Mouse (Mus musculus) right cerebral cortex, postnatal 10 days (tissue): Measurements from ENCODE around the gene Dhx16.

ENCODE experiments used
- DNase-seq, 2 experiments: peaks; one replicate each; pipeline ENCODE4 v3.0.0; 2021; ENCODE audit warnings: low spot score in 2 of 2

The Dhx16 gene

DNA sequence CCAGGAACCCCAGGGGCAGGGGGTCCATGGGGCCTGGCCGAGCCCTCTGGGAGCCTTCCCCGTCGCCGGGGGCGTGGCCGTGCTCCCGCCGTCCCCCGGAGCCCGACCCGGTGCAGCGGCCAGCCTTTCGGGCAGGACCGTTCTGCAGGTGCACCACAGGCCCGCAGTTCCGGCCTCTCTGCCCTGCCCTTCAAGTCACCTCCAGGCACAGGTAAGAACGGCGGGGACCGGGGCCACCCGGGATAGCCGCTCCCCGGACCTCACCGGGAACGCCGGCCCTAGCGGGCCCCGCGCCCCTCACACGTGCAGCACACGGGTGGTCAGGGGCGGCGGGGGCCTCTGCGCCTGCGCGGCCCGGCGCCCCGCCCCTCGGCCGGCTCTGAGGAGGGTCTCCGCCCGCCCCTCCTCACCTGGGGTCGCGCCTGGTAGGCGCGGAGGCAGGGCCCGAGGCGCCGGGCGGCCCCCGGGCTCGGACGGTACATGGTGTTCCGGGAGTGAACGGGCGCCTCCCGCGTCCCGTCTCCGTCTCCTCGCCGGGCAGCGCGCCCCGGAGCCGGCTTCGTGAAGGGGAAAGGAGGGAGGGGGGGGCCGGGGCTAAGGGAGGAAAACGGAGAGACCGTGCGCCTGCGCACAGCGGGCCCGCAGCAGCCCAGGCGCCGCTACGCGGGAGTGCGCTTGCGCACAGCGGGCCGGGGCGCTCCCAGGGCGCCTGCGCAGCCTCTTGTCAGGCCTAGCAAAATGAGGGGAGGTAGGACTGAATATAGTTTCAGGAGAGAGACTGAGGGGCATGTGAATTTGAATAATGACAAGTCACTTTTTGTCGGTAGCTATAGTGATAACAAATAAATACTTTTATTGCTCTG lies 17.4 kb downstream of the Dhx16 start, which contains the start of gene 2310061I04Rik:
Gene 2310061I04Rik, minus strand, starts transcription at position 651 of the 863 bp plus-strand sequence.
- peak; percentile 93 to 95 for DNase-seq

DNA sequence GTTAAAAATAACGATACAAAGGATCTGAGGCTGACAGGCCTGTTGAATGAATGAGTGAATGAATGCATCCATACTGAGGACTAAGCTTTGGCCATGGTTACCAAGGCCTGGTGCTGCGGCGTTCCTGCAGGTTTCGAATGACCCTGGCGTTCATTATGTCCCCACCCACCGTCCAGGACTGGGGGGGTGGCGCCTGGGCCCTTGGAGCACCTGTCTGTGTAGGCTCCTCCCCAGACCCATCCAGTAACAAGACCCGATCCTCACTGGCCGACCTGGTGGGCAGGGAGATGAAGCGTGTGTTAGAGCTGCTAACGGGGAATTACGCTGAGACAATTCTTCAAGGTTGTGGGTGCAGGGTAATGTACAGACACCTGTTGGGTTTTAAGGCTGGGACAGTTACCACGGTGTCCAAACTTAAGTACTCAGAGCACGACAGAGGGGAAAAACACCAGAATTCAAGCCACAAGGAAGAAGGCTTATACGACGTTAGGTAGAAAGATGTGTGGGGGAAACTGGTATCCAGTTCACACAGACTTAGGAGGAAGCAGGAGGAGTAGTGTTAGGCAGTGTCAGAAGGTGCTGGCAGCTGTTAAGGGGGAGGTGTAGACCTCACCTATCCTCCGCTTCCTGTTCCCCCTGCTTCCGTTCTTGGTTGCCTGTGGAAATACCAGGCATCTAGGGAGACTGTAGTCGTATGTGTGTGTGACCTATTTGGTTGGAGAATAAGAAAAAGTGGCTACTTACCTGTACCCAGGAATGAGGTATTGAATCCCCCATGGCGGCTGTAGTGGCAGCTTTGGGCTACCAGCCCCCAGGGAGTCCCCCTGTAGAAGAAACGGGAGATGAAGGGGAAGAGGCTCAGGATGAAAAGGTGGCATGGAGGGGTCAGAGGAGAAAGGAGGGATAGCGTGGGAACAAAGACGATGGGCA lies 18.3 kb downstream of the Dhx16 start:
- no peak for DNase-seq

DNA sequence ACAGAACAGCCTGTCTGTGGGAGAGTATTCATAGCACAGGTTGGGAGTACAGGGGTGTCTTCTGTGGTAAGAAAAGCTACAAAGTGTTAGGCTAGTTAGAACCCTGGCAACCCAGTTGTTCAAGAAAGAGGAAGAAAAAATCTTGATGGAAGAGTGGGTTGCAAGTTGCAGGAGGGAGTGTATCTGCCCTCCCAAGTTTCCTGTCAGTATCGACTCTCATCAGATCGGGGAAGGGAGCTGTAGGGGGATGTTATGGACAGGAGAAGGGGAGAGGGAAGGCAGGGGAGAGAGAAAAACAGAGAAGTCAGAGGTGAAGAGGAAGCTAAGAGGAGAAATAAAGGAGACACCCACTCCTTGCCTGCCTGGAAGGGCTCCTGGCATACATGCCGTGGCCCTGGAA lies 21.0 kb downstream of the Dhx16 start:
- DNase-seq = no peak

DNA sequence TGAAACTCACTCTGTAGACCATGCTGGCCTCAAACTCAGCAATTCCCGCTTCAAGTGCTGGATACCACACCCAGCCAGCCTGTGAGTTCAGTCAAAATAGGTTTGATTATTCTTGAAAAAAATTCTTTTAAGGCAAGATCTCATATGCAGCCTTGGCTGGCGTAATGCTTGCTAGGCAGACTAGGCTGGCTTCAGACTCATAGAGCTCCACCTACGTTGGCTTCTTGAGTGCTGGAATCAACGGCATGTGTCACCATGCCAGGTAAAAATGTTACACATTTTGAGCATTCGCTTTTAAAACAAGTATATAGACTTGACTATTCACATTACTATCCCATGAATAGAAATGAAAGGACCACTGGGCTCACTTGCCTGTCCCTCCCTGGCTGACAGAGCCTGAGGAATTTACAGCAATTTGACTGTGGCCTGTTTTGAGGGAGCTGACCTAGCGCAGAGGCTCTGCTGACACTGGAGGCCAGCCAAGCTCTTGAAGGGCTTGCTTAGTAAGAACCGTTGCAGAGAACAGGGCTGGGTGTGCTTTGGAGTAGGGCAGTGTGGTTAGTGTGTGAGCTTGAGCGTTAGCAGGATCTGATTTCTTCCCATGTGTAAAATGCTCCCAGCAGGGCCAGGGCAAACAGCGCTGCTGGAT lies 23.8 kb downstream of the Dhx16 start:
- no peak for DNase-seq

DNA sequence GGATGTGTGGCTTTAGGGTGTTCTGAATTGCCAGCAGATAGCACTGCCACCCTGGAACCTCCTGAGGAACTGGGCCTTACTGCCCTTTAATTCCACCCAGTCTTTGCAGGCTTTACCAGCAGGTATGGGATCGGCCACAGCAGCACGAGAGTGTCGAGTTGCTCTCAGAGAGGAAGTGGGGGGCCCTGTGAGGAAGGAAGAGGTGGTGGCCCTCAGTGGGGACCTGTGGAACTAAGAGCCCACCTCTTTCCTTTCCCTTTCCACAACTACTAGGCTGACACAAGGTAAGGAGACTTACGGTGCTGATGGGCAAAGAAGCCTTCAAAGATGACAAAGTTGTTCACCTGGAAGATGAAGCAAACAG lies 24.4 kb downstream of the Dhx16 start:
- DNase-seq = no peak

DNA sequence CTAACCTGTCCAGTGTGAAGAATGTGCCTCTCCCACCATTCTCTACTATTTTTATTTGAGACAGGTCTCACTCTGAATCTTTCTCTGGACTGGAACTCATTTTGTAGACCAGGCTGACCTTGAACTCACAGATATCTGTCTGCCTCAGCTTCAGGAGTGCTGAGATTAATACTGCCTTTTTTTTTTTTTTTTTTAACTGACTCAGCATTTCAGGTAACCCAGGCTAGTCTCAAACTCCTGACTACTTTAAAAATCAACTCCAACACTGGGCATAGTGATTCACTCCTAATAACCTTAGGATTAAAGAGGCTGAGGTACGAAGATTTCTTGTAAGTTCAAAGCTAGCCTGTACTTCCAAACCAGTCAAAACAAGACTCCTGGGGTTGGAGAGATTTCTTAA lies 26.0 kb downstream of the Dhx16 start:
- DNase-seq = no peak

DNA sequence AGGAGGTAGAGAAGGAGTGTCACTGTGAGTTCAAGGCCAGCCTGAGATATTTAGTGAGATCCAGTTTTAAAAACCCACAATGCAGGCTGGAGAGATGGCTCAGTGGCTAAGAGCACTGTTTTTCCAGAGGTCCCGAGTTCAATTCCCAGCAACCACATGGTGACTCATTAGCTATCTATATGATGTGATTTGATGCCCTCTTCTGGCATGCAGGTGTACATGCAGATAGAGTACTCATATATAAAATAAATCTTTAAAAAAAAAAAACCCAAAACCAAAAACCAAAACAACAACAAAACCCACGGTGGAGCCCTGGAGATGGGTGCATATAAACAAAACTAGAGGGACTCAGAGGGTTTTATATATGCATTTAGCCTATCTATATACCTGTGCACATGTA lies 28.0 kb downstream of the Dhx16 start:
- DNase-seq = no peak

DNA sequence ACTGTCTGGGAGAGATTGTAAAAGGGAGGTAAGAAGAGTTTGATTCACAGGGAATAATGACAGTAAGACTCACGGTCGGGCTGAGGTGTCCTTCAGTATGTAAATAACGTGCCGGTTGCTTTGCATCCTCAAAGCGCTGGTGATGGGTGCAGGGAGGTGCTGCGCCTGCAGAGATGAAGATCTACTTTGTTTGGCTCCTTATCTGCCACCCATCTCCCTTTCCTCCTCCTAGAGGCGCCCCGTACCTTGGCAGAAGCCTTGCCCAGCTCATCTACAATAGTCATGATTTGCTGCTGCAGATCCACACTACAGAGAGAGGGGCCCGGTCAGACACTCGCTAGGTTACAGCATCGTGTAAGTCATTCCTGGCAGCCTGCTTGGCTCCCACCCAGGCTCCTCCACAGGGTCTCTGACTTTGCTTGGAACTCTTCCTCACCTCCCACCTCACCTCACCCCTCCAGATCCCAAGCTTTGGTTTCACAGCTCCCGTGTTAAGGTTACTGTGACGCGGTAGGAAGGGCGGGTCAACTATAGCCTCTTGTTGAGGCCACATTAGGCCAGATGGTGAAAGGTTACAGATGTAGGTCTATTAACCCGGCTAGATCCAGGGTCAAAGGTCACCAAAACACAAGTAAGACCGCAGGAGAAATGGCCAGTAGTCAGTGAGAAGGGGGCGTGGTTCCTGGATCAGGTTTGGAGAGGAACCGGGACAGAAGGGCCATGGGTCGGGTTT lies 29.7 kb downstream of the Dhx16 start:
- DNase-seq = no peak

DNA sequence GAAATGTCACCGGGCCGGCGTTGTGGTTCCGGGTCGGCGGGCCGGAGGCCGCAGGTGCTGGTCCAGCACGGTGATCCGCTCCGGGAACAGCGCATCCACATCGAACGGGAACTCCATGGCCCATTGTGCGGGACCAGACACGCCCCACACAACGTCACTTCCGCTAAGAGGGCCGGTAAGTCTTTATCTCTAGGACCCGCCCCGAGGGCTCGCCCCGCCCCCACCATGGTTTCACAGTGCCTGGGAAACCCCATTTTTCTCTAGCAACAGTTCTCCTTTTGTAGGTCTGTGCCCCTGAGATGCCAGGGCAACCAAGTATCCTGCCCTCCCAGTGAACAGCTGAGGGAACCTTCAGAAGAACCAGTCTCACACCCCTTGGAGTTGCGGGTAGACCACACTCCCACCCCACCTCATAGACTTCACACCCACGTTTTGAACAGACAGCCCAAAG lies 30.3 kb downstream of the Dhx16 start, which contains the start of gene Atat1:
Gene Atat1, minus strand, starts transcription at position 157 of the 451 bp plus-strand sequence.
- DNase-seq = peak; percentile 97

DNA sequence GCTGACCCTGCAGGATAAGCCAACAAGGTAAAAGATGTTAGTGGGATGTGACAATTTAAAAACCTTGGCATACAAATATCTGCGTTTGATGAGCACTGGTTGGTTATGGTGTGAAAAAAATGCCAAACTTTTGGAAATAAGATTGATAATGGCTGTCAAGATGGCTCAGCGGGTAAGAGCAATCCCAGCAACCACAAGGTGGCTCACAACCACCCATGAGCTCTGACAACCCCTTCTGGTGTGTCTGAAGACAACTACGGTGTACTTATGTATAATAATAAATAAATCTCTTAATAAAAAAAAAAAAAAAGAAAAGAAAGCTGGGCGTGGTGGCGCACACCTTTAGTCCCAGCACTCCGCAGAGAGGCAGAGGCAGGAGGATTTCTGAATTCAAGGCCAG lies 35.4 kb downstream of the Dhx16 start:
- DNase-seq = no peak

DNA sequence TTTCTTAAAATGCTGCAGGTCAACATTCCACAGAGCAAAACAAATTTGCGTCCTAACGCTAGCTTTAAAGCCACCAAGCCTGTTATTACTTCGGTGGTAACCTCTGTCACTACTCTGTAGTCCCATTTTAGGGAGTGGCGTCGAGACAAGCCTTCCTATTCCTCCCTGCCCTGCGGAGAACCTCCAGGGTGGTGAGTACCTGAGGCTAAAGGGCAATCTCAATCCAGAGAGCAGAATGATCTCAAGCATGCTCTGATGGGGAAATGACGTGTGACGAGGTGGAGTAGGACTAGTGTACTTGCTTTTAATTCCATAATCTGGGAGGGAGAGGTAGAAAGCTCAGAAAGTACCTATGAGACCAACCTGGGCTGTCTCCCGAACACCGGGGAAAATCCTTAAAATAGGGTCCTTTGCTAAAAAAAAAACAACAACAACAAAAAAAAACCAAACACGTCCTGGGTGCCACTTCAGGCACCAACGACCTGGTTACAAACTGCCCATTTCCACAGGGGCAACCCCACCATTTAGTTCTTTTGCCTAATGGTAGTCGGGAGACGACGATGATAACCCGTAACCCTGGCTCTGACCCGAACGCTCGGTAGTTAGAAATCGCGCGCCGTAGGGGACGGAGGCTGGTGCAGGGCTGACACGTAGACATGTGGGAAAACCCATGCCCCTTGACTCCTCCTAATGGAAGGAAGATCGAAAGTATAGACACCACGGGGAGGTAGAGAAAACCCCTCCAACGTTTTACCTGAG lies 36.1 kb downstream of the Dhx16 start:
- DNase-seq = no peak

DNA sequence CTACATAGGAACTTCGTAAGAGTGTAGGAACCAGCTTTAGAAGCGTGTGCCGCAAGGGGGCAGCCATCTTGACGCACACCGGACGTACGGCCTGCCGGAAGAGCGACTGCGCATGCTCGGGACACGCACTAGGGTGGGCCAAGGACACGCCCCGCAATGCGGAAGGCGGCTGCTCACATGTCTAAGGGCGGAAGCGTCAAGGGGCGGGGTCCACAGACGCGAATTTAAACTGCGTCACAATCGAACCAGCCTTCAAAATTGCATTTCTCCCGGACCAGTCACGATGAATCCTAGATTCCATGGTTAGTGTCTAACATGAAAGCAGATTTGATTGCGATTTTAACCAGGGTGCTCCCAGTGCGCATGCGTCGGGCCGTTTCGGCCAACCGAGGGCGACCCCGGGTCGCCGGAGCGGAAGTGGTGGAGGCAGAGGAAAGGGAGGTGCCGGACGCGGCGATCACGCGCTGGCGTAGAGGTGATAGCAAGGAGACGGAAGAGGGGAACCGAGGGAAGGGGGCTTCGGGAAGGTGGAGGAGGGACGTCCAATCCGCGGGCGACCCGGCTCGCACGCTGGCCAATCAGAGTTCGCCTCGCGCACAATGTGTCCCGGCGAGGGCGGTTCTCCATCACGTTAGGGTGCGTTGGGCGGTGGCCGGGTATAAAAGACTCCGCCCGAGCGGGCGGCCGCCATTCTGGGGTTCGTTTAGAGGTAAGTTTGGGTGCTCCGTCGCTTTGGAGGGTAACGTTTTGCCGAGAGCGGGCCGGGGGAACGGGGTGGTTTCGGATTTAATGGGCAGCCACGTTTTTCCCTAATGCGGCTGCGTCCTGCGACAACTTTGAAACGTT lies 36.9 kb downstream of the Dhx16 start, which contains the start of the genes Mrps18b and Ppp1r10:
Gene Mrps18b, minus strand, starts transcription at position 93 of the 846 bp plus-strand sequence.
Gene Ppp1r10, plus strand, starts transcription at position 138 of the 846 bp plus-strand sequence.
- peak; percentile 100 for DNase-seq

DNA sequence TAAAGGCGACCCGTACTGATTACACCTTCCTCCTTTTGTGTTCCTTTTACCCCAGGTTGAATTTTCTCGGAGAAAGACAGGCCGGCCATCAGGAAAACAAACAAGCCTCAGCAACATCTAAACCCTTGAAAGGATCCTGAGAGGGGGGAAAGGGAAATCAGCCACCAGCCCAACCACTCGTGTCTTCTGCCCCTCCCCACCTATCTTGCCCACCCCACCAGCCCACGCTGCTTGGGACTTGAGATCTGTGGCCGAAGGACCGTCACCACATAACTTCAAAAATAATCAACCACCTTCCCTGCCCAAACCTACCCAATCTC lies 37.5 kb downstream of the Dhx16 start:
- DNase-seq = no peak

DNA sequence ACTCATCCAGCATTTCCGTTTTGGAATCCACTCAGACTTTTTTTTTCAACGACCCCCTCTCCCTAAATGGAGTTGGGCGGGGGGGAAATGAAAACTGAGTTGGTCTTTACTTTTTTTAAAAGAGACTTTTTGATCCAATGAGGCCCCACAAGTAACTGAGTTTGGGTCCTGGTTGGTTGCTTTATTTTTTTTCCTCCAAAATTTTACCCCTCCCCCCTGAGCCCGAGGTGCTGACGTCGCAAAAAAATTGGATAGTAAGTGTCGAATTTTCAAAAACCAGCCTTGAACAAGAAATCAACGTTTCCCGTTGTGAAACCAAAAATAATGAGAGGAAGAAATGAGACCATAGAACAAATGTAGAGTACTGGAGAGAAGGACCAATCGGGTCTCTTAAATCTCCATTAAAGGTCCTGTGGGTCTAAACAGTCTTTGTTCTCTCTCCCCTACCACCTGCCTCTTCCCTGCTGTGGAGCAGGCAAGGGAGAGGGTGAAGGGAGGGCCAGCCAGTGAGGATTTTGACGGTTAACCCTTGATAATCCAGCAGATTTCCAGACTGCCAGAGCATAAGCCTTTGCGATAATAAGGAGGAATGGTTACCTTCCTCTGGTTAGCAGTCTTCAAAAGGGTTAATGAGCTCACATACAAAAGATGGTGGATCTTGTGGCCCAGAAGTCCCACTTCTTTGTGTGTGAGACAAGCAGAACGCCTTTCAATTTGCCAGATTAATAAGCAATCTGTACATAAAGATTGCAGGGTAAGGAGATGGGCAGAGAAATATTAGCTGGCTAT lies 38.0 kb downstream of the Dhx16 start:
- DNase-seq = peak; percentile 78 to 84

DNA sequence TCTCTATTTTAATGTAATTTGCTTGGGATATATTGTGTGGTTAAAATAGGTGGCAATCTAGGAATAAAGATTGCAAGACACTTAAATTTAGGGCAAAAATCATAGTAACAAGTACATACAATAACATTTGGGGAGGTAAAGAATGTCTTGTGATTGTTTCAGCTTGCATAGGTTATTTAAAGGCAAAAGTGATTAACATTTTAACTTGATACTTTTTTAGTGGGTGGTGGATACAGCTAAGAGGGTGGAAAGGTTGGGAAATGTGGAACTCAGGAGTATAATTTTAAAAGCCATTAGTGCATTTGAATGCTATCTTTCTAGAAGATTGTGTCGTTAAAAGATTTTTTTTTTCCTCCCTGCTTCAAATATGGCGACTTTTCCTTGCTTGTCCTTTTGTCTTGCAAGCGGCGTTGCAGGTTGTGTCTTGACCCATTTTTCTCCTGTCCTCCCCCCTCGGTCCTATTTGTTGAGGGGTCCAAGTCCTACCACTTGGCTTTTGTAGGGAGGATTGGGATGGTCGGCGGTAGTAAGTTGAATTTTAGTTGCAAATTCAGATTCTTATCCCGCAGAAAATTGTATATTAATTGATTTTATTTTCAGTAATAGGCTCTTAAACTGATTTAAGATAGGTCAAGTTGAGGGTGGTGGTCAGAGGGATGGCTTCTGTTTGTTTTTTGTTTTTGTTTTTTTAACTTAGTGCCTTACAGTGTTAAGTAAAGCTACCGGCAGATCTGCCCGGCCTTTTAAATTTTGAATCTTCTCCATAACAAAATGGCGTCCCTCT lies 38.8 kb downstream of the Dhx16 start:
- DNase-seq = peak in 1 of 2 experiments; percentile 63

DNA sequence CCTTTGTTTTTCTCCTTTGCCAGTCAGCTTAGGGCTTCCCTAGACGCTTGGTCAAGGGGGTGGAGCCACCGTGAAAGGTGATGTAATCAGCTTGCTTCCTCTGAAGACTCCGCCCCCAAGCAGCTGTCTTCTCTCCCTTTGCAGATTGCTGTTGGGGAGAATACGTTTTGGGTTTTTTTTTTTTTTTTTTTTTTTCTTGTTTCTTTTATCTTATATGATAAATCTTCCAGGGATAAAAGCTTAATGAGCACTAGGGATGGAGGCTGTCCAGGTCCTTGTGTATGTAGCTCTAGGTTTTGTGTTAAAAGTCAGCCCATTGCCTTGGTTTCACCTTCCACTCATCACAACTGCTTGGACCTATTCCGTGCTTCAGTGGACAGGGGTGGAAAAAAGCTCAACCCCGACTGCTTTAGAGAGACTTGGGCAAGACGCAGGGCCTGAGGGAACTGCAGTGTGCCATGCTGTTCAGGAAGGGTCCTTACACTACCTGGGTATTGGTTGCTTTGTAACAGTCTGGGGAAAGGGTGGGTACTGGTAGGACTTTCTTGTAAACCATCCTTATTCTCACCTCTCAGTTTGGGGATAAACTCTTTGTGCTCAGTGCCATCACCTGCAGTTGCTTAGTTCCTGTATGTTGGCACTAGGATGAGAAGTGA lies 39.6 kb downstream of the Dhx16 start:
- peak; percentile 96 to 97 for DNase-seq

DNA sequence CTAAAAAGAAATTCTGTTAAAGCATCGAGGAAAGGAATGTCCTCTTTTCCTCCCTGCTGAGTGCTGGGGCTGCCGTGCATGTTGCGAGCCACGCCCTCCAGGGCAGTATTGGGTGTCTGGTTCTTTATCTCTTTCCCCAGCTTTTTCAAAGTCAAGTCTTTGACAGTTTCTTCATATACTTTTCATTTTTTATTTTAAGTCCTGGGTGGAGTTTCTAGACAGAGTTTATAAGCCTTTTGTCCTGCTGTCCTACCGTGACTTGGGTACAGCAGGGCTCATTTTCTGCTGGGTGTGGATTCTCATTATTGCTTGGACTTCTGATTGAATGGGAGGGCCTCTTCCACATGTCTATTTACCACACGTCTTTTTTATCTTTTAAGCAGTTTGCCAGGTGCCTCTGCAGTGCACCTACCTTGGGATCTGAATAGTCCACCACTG lies 40.3 kb downstream of the Dhx16 start:
- DNase-seq = no peak
